8 mouse cellular contexts compared by ENCODE assay signal in the genomic region with DNA sequence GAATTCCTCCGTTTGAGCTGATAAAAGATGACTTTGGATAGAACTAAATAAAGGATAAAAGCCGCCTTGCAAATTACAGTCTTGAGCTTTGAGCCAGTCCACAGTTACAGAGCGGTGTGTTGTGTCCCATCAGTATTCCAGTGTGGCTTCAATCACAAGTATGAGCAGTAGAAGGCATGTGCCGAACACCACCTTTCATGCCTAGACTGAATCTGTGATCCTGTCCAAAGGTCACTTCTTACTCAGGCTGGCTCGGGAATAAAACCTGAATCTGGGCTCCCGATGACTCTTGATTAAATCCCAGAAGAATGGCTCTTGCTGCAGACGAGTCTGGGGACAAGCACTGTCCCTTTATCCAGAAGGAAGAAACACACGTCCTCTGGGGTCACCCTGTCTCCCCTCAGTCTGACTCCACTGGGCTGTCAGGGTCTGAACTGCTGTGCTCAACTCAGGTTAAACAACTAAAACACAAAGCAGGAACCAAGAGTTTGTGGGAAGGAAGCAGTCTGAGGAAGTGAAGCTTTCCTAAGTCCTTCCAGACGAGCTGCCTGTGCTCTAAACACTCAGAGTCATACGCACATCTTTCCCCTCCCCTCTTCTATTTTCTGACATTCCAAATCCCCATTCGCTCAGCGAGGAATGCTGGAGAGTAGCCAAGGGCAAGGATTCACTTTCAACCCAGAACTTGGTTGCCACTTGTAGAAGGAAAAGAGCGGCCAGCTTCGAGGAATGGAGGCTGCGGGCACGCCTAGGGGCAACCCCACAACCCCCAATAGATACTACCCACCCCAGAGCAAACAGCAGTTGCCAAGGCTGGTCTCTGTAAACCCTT.
DNase-seq lines count a peak whose midpoint lies in the region; ATAC-seq and TF ChIP-seq lines count a peak whose summit lies in the region.

No protein-coding gene starts in this region.

- no peaks in the 10 kb centered on the region for H3K27me3 ChIP-seq in intestine, embryonic 16.5 days (replicated peaks; ENCODE audit: control insufficient read depth, insufficient read depth, low read length)
- no peaks in the 10 kb centered on the region for H3K27me3 ChIP-seq in thymus, adult 2 months (ENCODE audit: control insufficient read depth, insufficient read depth, low read length)

- peak overlapping the region; percentile 42 for H3K4me3 ChIP-seq in intestine, embryonic 16.5 days (ENCODE audit: low read length)
- H3K4me3 ChIP-seq in thymus, adult 2 months (ENCODE audit: control insufficient read depth, insufficient read depth, low read length), result no peak overlapping the region

- H3K9me3 ChIP-seq in intestine, embryonic 16.5 days (ENCODE audit: control insufficient read depth, low read length), result no peaks in the 10 kb centered on the region

- H3K9ac ChIP-seq in intestine, embryonic 16.5 days (ENCODE audit: low read depth, low read length), result peak overlapping the region; percentile 71

- TF ChIP-seq POLR2A in thymus, adult 2 months (IDR thresholded peaks at IDR 0.05; ENCODE audit: control insufficient read depth, extremely low read depth, insufficient read depth, low read length, poor library complexity), result no peak

- ATAC-seq in intestine, embryonic 16.5 days, result peak; percentile 78

- H3K27ac ChIP-seq in intestine, embryonic 16.5 days (ENCODE audit: low read length), result peak overlapping the region; percentile 96
- no peak overlapping the region for H3K27ac ChIP-seq in thymus, adult 2 months (ENCODE audit: control insufficient read depth, insufficient read depth, low read length)

- 28% methylated on average over 16 of the region's 16 CpGs for WGBS in intestine, embryonic 16.5 days
- WGBS in thymus, adult 2 months, result 87% methylated on average over 16 of the region's 16 CpGs

- H3K4me2 ChIP-seq in intestine, embryonic 16.5 days (ENCODE audit: low read depth, low read length), result peak overlapping the region; percentile 52

- H3K36me3 ChIP-seq in intestine, embryonic 16.5 days (ENCODE audit: control insufficient read depth, insufficient read depth, low read length), result no peaks in the 10 kb centered on the region
- H3K36me3 ChIP-seq in thymus, adult 2 months (ENCODE audit: control insufficient read depth, insufficient read depth, low read length), result no peaks in the 10 kb centered on the region

- H3K4me1 ChIP-seq in intestine, embryonic 16.5 days (ENCODE audit: control insufficient read depth, insufficient read depth, low read length), result peaks cover 15% of the 10 kb centered on the region
- no peaks in the 10 kb centered on the region for H3K4me1 ChIP-seq in thymus, adult 2 months (replicated peaks; ENCODE audit: control insufficient read depth, insufficient read depth, low read length)

- no peak for TF ChIP-seq CTCF in thymus, adult 2 months (IDR thresholded peaks at IDR 0.05; ENCODE audit: borderline replicate concordance, control insufficient read depth, extremely low read depth, insufficient read depth, low read length, poor library complexity)

- DNase-seq in spleen, postnatal 36 days (ENCODE audit: low spot score in 2 of 2), result peak; percentile 5 to 21
- DNase-seq in spleen, postnatal 10 days (ENCODE audit: low spot score in 2 of 2), result no peak
- peak; percentile 57 to 61 for DNase-seq in gastrocnemius, adult 8-10 months (ENCODE audit: low spot score in 2 of 2)
- DNase-seq in lung, adult 18-20 months, result peak; percentile 74 to 85
- DNase-seq in testis, postnatal 14 days (ENCODE audit: low spot score), result peak; percentile 55
- DNase-seq in spleen, postnatal 14 days (ENCODE audit: low spot score in 2 of 2), result no peak
- no peak for DNase-seq in thymus, adult 2 months

Comparison
In these comparisons a context has a peak if more than half of its experiments do, and no peak if none do; other contexts are left out.
1. DNase-seq: peak in spleen, postnatal 36 days (2 of 2), gastrocnemius, adult 8-10 months (2 of 2), lung, adult 18-20 months (2 of 2) and testis, postnatal 14 days (single experiment); none in spleen, postnatal 10 days (0 of 2), spleen, postnatal 14 days (0 of 2) and thymus, adult 2 months (single experiment).